Mouse (Mus musculus): ENCODE results near the gene Rbfox3. TPM values are rescaled to one million over a fixed set of nuclear protein-coding genes. Genes with fewer than 3 reads are reported as not detected.
A peak's percentile ranks its signal among the peaks of the same experiment; 100 is the strongest.

Rbfox3 gene
- polyA plus RNA-seq, 1 experiment from 2014 or later: 51.1 TPM

DNA sequence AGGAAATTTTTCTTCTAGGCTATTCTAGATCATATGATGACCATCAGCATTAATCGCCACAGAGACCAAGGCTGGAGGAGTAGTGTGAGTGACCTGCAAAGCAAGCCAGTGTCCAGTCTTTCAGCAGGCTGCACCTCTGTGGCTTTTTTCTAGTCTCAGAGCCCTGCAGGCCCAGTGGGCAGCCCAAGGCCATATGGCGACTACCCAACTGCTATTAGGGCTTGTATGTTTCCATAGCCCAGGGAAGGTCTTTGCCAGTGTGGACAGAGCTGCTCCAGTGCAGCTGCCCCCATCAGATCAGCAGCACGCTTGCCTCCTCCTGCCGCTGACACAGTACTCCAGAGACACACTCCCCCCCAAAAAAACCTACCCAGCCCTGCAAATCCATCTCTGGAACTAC, 290.5 kb downstream of the Rbfox3 start:
- no peaks in the 10 kb centered on the region for H3K4me1 ChIP-seq
- no peaks in the 10 kb centered on the region for H3K27me3 ChIP-seq
- H3K9ac ChIP-seq (replicated peaks): no peak overlapping the region
- H3K36me3 ChIP-seq: no peaks in the 10 kb centered on the region
- ATAC-seq (replicated peaks): no peak
- H3K9me3 ChIP-seq: no peaks in the 10 kb centered on the region
- WGBS: 90% methylated on average over 4 of the region's 4 CpGs
- H3K27ac ChIP-seq (replicated peaks): no peak overlapping the region
- H3K4me3 ChIP-seq: no peak overlapping the region
- no peak overlapping the region for H3K4me2 ChIP-seq (replicated peaks)

DNA sequence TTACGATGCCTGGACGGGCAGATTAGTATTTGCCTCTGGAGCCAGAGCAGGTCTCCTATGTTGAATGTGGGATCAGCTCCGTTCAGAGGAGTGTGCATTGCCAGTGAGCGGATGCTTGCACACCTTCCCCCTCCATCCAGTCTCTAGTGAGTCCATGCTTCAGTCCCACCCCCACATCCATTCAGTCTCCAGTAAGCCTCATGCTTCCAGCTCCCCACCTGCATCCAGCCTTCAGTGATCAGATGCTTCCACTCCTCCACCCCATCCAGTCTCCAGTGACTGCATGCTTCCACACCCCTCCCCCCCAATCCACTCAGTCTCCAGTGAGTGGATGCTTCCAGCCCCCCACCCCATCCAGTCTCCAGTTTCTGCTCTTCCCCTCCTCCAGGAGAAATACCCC, 297.3 kb downstream of the Rbfox3 start:
- no peaks in the 10 kb centered on the region for H3K36me3 ChIP-seq
- H3K9me3 ChIP-seq: no peaks in the 10 kb centered on the region
- no peak overlapping the region for H3K27ac ChIP-seq (replicated peaks)
- no peak overlapping the region for H3K9ac ChIP-seq (replicated peaks)
- 89% methylated on average over 4 of the region's 4 CpGs for WGBS
- peaks cover 9% of the 10 kb centered on the region for H3K4me1 ChIP-seq
- H3K4me3 ChIP-seq: no peak overlapping the region
- H3K4me2 ChIP-seq (replicated peaks): no peak overlapping the region
- ATAC-seq (replicated peaks): no peak
- no peaks in the 10 kb centered on the region for H3K27me3 ChIP-seq

DNA sequence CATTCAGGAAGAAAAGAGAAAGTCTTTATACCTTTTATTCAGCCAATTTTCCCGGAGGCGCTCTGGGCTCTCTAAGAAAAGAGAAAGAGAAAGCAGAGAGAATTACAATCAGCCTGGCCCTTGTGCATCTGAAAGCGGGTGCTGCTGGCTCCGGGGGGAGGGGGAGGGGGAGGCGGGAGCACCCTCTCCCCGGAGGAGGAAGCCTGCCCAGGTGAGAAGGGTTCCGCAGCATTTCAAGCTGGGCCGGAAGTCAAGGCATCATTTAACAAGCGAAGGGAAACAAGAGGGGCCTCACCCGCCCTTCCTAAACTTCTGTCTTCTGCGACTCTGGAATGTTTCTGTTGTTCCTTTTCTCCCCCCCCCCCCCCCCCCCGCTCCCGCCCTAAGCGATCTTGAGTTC, 301.3 kb downstream of the Rbfox3 start:
- no peaks in the 10 kb centered on the region for H3K27me3 ChIP-seq
- no peak overlapping the region for H3K4me3 ChIP-seq
- no peak for ATAC-seq (replicated peaks)
- WGBS: under 1% methylated on average over 13 of the region's 14 CpGs
- no peaks in the 10 kb centered on the region for H3K9me3 ChIP-seq
- no peaks in the 10 kb centered on the region for H3K36me3 ChIP-seq
- no peak overlapping the region; the same call in 1 of the 2 replicates for H3K27ac ChIP-seq (replicated peaks)
- H3K4me2 ChIP-seq (replicated peaks): peak overlapping the region; percentile 36
- H3K9ac ChIP-seq (replicated peaks): no peak overlapping the region
- H3K4me1 ChIP-seq: peaks cover 9% of the 10 kb centered on the region

DNA sequence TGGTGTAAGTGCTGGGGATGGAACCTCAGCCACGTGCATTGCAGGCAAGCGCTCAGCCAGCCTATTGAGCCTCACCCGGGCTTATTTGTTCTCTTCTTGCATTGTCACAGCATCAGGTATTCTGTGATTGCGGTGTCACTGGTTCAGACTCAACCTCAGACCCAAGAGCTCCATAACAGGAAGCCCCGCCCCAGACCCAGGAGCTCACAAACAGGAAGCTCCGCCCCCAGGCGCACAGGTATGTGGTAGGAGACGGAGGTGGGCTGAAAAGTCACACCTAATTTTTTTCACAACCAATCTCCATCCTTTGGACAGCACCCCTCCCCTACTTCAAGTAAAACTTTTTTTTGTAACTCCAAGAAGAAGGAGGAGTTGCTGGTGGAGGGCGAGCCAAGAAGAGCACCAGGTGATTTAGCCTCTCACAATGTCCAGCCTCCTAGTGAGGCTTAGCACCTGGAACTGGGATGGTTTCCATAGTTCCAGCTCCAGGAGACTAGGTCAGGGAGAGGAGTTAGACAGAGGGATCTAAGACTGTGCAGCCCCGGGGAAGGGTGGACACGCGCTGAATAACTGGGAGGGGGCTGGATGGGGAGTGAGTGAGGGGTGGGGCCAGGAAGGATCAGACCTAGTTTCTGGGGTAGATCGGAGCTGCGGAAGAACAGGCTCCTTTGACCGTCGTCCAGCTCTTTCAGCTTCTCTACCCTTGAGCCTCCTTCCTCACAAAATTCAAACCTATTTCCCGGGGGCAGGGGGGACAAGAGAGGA, 302.0 kb downstream of the Rbfox3 start:
- Histone ChIP-seq H3K27ac (replicated peaks) (no peak overlapping the region; the same call in 1 of the 2 replicates), H3K36me3 (no peaks in the 10 kb centered on the region), H3K4me2 (replicated peaks) (peak overlapping the region; percentile 36), H3K4me3 (no peak overlapping the region), H3K9ac (replicated peaks) (no peak overlapping the region), H3K9me3 (no peaks in the 10 kb centered on the region), H3K27me3 (no peaks in the 10 kb centered on the region), H3K4me1 (peaks cover 9% of the 10 kb centered on the region)
- no peak for ATAC-seq (replicated peaks)
- WGBS: 9% methylated on average over 17 of the region's 17 CpGs

DNA sequence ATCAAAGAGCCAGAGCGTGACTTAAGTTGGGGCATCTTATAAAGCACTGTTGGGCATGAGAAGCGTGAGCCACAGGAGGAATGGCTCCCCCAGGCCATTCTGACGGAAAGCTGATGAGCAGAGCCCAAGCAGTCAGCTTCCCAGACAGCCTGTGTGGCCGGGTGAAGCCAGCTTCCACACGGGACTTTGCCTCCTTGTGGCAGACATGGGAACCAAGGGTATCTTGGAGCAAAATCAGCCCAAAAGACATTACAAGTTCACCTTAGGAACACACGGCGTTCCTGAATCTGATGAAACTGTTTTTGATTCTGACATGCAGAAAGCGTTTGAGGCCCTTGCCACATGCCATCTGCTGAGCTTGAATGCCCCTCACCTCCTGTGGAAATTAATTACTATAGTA, 303.5 kb downstream of the Rbfox3 start:
- peaks cover 17% of the 10 kb centered on the region for H3K4me1 ChIP-seq
- ATAC-seq (replicated peaks): no peak
- no peaks in the 10 kb centered on the region for H3K9me3 ChIP-seq
- H3K27me3 ChIP-seq: no peaks in the 10 kb centered on the region
- 40% methylated on average over 8 of the region's 8 CpGs for WGBS
- no peak overlapping the region for H3K27ac ChIP-seq (replicated peaks)
- no peaks in the 10 kb centered on the region for H3K36me3 ChIP-seq
- no peak overlapping the region for H3K9ac ChIP-seq (replicated peaks)
- H3K4me2 ChIP-seq (replicated peaks): no peak overlapping the region
- H3K4me3 ChIP-seq: no peak overlapping the region

DNA sequence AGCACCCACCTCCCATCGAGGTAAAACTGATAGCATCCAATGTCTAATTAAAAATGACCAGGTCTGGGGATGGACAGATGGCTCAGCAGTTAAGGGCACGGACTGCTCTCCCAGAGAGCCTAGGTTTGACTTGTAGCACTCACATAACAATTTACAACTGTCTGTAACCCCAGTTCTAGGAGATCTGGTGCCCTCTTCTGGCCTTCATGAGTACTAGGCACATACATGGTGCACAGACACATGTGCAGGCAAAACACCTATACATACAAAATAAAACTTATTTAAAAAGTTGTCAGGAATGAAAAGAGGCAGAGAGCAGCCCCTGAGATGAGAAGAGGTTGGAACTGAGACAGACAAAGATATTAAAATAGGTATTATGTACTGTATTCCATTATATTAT, 305.8 kb downstream of the Rbfox3 start:
- no peak overlapping the region for H3K27ac ChIP-seq (replicated peaks)
- 93% methylated on average over 2 of the region's 2 CpGs for WGBS
- no peak for ATAC-seq (replicated peaks)
- H3K27me3 ChIP-seq: no peaks in the 10 kb centered on the region
- H3K36me3 ChIP-seq: no peaks in the 10 kb centered on the region
- H3K4me3 ChIP-seq: no peak overlapping the region
- no peaks in the 10 kb centered on the region for H3K9me3 ChIP-seq
- H3K4me2 ChIP-seq (replicated peaks): no peak overlapping the region
- peaks cover 29% of the 10 kb centered on the region for H3K4me1 ChIP-seq
- H3K9ac ChIP-seq (replicated peaks): no peak overlapping the region

DNA sequence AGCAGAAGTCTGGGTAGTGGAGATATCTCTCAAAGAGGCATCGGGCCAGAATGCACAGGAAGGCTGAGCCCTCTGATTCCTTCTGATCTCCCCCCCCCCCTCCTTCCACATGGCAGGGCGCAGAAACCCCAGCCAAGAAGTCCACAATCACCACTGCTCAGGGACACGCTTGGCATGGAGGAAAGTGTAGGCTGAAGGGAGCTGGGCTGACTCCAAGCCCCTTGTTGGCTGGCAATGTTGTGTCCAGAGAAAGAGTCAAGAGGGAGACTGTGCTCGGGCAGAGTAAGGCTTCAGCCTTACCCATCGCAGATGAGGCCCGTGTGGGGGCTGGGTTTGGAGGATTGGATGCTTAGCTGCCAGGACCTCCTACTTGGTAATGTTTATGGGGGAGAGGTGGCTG, 307.2 kb downstream of the Rbfox3 start:
- Histone ChIP-seq H3K4me3 (no peak overlapping the region), H3K27ac (replicated peaks) (no peak overlapping the region), H3K4me1 (peaks cover 31% of the 10 kb centered on the region), H3K4me2 (replicated peaks) (no peak overlapping the region), H3K9me3 (no peaks in the 10 kb centered on the region), H3K9ac (replicated peaks) (no peak overlapping the region), H3K27me3 (no peaks in the 10 kb centered on the region), H3K36me3 (no peaks in the 10 kb centered on the region)
- 48% methylated on average over 6 of the region's 6 CpGs for WGBS
- no peak for ATAC-seq (replicated peaks)

DNA sequence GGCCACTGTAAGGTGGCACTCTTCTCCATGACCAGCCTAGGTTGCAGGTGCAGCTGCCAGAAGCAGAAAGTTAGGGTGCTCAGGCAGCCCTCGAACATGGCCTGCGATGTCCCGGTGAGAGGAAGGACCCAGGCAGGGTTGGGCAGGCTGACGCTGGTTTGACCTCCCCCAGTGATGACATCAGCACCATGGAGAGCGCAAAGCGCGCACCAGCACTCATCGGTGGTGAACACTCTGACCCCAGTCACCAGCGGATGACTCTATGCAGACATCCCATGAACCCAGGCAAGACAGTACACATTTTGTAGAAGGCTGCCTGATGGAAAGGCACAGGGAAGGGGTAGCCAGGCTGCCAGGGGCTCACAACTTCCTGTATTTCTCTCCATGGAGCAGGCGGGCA, 308.3 kb downstream of the Rbfox3 start:
- Histone ChIP-seq H3K4me3 (no peak overlapping the region), H3K9ac (replicated peaks) (no peak overlapping the region), H3K36me3 (no peaks in the 10 kb centered on the region), H3K27me3 (no peaks in the 10 kb centered on the region), H3K27ac (replicated peaks) (no peak overlapping the region), H3K9me3 (no peaks in the 10 kb centered on the region), H3K4me1 (peaks cover 31% of the 10 kb centered on the region), H3K4me2 (replicated peaks) (no peak overlapping the region)
- no peak for ATAC-seq (replicated peaks)
- WGBS: 2% methylated on average over 10 of the region's 10 CpGs

DNA sequence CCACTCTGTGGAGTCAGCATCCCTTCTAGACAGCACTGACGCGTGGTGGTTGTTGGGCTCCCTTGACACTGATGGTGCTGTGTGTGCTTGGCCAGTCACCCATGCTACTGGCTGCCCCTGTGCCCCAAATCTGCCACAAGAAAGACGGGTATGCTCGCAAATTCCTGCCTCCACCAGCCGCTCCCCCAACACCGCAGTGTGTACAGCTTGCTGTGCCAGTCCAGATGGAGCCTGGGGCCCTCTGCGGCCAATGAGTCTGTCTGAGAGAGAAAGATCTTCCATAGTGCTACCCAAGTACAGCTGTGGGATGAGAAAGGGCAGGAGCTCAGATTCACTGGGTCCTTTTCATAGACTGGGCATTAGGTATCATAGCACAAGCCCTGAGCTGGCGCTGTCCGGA, 309.9 kb downstream of the Rbfox3 start:
- Histone ChIP-seq H3K27me3 (no peaks in the 10 kb centered on the region), H3K36me3 (no peaks in the 10 kb centered on the region), H3K4me1 (peaks cover 31% of the 10 kb centered on the region), H3K9ac (replicated peaks) (no peak overlapping the region), H3K4me2 (replicated peaks) (no peak overlapping the region), H3K4me3 (no peak overlapping the region), H3K9me3 (no peaks in the 10 kb centered on the region), H3K27ac (replicated peaks) (no peak overlapping the region)
- no peak for ATAC-seq (replicated peaks)
- WGBS: 54% methylated on average over 9 of the region's 9 CpGs

DNA sequence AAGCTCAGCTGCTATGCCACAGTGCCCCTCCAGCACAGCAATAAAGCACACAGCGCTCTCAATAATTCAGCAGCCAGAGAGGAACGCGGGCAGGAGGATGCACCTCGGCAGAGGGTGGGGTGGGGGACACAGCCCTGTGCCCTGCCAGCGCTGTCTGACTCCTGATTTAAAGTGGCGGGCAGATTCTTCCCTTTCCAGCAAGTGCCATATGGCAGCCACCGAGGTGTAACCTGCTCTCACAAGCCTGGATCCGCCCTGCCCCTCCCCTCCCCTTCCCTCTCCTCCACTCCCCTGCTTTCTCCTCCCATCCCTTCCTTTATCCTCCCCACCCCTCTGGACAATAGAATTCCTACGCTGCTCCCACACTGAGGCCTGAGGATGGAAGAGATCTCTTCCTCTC, 311.2 kb downstream of the Rbfox3 start:
- H3K9ac ChIP-seq (replicated peaks): no peak overlapping the region
- no peak overlapping the region for H3K27ac ChIP-seq (replicated peaks)
- no peak overlapping the region for H3K4me3 ChIP-seq
- peak overlapping the region; percentile 28 for H3K4me2 ChIP-seq (replicated peaks)
- H3K36me3 ChIP-seq: no peaks in the 10 kb centered on the region
- H3K27me3 ChIP-seq: no peaks in the 10 kb centered on the region
- peak; percentile 51; the same call in 1 of the 2 replicates for ATAC-seq (replicated peaks)
- WGBS: 2% methylated on average over 8 of the region's 9 CpGs
- H3K9me3 ChIP-seq: no peaks in the 10 kb centered on the region
- H3K4me1 ChIP-seq: peaks cover 31% of the 10 kb centered on the region

DNA sequence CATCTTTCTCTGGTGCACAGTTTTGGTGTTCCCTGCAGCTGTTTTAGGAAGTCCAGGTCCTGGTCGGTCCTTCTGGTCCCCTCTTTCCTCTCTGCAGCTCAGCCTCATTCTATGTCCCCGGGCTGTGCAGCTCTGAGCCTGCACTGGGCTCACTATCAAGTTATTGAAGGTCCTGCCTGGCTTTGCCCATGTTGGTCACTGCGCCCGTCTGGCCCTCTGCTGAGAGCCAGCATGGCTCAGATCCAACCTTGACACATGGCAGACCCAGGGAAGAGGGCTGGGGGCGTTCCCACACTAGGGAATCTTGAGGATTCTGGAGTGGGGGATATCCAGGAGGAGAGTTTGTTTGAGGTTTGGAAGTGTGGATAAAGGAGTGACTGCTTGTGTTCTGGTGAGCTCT, 312.7 kb downstream of the Rbfox3 start:
- 47% methylated on average over 5 of the region's 5 CpGs for WGBS
- ATAC-seq (replicated peaks): no peak

DNA sequence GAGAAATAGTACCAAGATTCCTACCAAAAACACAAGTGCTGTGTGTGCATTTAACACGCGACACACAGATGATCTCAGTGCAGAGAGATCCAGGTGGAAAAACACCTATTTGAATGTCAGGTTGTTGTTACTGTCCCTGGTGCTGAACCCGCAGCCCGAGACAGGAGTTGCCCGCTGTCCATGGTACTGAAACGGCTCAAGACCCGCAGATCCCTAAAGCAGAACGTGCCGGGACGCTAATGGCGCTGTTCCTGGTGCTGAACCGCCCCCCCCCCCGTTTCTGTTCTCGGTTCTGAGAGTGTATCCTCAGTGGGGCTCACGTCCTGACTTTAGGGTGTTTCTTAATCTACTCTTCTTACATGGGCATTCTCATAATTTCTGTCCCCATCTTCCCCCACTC, 326.6 kb downstream of the Rbfox3 start:
- 8% methylated on average over 15 of the region's 15 CpGs for WGBS
- peaks cover 5% of the 10 kb centered on the region for H3K4me1 ChIP-seq
- H3K4me2 ChIP-seq (replicated peaks): no peak overlapping the region
- H3K27me3 ChIP-seq: no peaks in the 10 kb centered on the region
- H3K36me3 ChIP-seq: no peaks in the 10 kb centered on the region
- no peak overlapping the region for H3K27ac ChIP-seq (replicated peaks)
- ATAC-seq (replicated peaks): no peak
- H3K9ac ChIP-seq (replicated peaks): no peak overlapping the region
- no peaks in the 10 kb centered on the region for H3K9me3 ChIP-seq
- no peak overlapping the region for H3K4me3 ChIP-seq

More for the DNA sequence above, 312.7 kb downstream of the Rbfox3 start:
- no peaks in the 10 kb centered on the region for H3K27me3 ChIP-seq
- H3K9me3 ChIP-seq: no peaks in the 10 kb centered on the region
- H3K4me3 ChIP-seq: no peak overlapping the region
- H3K4me2 ChIP-seq (replicated peaks): no peak overlapping the region
- no peak overlapping the region for H3K9ac ChIP-seq (replicated peaks)
- H3K27ac ChIP-seq (replicated peaks): no peak overlapping the region
- no peaks in the 10 kb centered on the region for H3K36me3 ChIP-seq
- H3K4me1 ChIP-seq: peaks cover 28% of the 10 kb centered on the region

DNA sequence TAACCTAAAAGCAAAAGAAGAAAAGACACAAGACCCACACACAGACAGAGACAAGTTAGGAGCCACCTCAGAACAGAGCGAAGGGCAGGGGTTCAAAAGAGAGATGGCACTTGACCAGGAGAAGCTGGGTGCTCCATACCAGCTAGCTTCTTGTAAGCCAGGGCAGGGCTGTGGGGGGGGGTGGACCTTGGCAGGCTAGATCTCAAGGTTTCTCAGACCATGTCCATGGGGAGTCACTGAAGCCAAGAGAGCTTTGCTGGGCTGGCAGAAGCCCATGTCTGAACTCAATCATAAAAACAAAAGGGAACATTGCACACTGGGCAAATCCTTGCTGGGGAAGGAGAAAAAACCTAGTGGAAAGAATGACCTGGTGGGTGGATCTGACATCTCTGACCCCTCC, 327.4 kb downstream of the Rbfox3 start:
- Histone ChIP-seq H3K36me3 (no peaks in the 10 kb centered on the region), H3K27ac (replicated peaks) (no peak overlapping the region), H3K4me2 (replicated peaks) (no peak overlapping the region), H3K9ac (replicated peaks) (no peak overlapping the region), H3K27me3 (no peaks in the 10 kb centered on the region), H3K4me3 (no peak overlapping the region), H3K9me3 (no peaks in the 10 kb centered on the region), H3K4me1 (peaks cover 5% of the 10 kb centered on the region)
- 90% methylated on average over 1 of the region's 1 CpGs for WGBS
- ATAC-seq (replicated peaks): no peak
